Mouse (Mus musculus): ENCODE results near the gene Trpm3. TPM values are rescaled to one million over a fixed set of nuclear protein-coding genes. Genes with fewer than 3 reads are reported as not detected.

The Trpm3 gene
- polyA plus RNA-seq, 1 experiment from 2014 or later, result 1.8 TPM

GRCm38 (mm10) chr19:22473030-22473712 is 334.3 kb downstream of the Trpm3 start:
- H3K9ac ChIP-seq (ENCODE audit: low read depth, low read length), result no peak overlapping the region
- no peaks in the 10 kb centered on the region for H3K4me1 ChIP-seq (ENCODE audit: control insufficient read depth, insufficient read depth, low read length)
- no peak overlapping the region for H3K4me2 ChIP-seq
- H3K9me3 ChIP-seq (replicated peaks; ENCODE audit: control insufficient read depth, low read length), result no peaks in the 10 kb centered on the region
- no peaks in the 10 kb centered on the region for H3K27me3 ChIP-seq (ENCODE audit: control insufficient read depth, insufficient read depth, low read length)
- H3K36me3 ChIP-seq (ENCODE audit: control insufficient read depth, insufficient read depth, low read length), result no peaks in the 10 kb centered on the region
- H3K4me3 ChIP-seq (ENCODE audit: low read depth, low read length), result no peak overlapping the region
- H3K27ac ChIP-seq (ENCODE audit: low read depth, low read length), result no peak overlapping the region
- ATAC-seq (replicated peaks; ENCODE audit: insufficient number of reproducible peaks, low FRiP score, low TSS enrichment), result no peak
- 71% methylated on average over 4 of the region's 4 CpGs for WGBS (ENCODE audit: insufficient replicate concordance)

GRCm38 (mm10) chr19:22478295-22478989 is 339.6 kb downstream of the Trpm3 start:
- Histone ChIP-seq H3K27me3 (ENCODE audit: control insufficient read depth, insufficient read depth, low read length) (no peaks in the 10 kb centered on the region), H3K9me3 (replicated peaks; ENCODE audit: control insufficient read depth, low read length) (no peaks in the 10 kb centered on the region), H3K4me1 (ENCODE audit: control insufficient read depth, insufficient read depth, low read length) (no peaks in the 10 kb centered on the region), H3K9ac (ENCODE audit: low read depth, low read length) (no peak overlapping the region), H3K4me2 (no peak overlapping the region), H3K36me3 (ENCODE audit: control insufficient read depth, insufficient read depth, low read length) (no peaks in the 10 kb centered on the region), H3K27ac (ENCODE audit: low read depth, low read length) (no peak overlapping the region), H3K4me3 (ENCODE audit: low read depth, low read length) (no peak overlapping the region)
- no peak for ATAC-seq (replicated peaks; ENCODE audit: insufficient number of reproducible peaks, low FRiP score, low TSS enrichment)
- 79% methylated on average over 6 of the region's 6 CpGs for WGBS (ENCODE audit: insufficient replicate concordance)

- no peak for ATAC-seq (replicated peaks; ENCODE audit: insufficient number of reproducible peaks, low FRiP score, low TSS enrichment)
- 87% methylated on average over 6 of the region's 6 CpGs for WGBS (ENCODE audit: insufficient replicate concordance)
Measured at GRCm38 (mm10) chr19:22503469-22503868, 364.6 kb downstream of the Trpm3 start.

GRCm38 (mm10) chr19:22518508-22518907 is 379.7 kb downstream of the Trpm3 start:
- ATAC-seq (replicated peaks; ENCODE audit: insufficient number of reproducible peaks, low FRiP score, low TSS enrichment), result no peak
- no peaks in the 10 kb centered on the region for H3K4me1 ChIP-seq (ENCODE audit: control insufficient read depth, insufficient read depth, low read length)
- no peak overlapping the region for H3K4me3 ChIP-seq (ENCODE audit: low read depth, low read length)
- WGBS (ENCODE audit: insufficient replicate concordance), result 69% methylated on average over 6 of the region's 6 CpGs
- H3K4me2 ChIP-seq, result no peak overlapping the region
- no peaks in the 10 kb centered on the region for H3K36me3 ChIP-seq (ENCODE audit: control insufficient read depth, insufficient read depth, low read length)
- no peaks in the 10 kb centered on the region for H3K27me3 ChIP-seq (ENCODE audit: control insufficient read depth, insufficient read depth, low read length)
- no peak overlapping the region for H3K27ac ChIP-seq (ENCODE audit: low read depth, low read length)
- no peaks in the 10 kb centered on the region for H3K9me3 ChIP-seq (replicated peaks; ENCODE audit: control insufficient read depth, low read length)
- no peak overlapping the region for H3K9ac ChIP-seq (ENCODE audit: low read depth, low read length)

More at GRCm38 (mm10) chr19:22503469-22503868, 364.6 kb downstream of the Trpm3 start:
- Histone ChIP-seq H3K27me3 (ENCODE audit: control insufficient read depth, insufficient read depth, low read length) (no peaks in the 10 kb centered on the region), H3K4me1 (ENCODE audit: control insufficient read depth, insufficient read depth, low read length) (no peaks in the 10 kb centered on the region), H3K4me3 (ENCODE audit: low read depth, low read length) (no peak overlapping the region), H3K4me2 (no peak overlapping the region), H3K9me3 (replicated peaks; ENCODE audit: control insufficient read depth, low read length) (no peaks in the 10 kb centered on the region), H3K36me3 (ENCODE audit: control insufficient read depth, insufficient read depth, low read length) (no peaks in the 10 kb centered on the region), H3K9ac (ENCODE audit: low read depth, low read length) (no peak overlapping the region), H3K27ac (ENCODE audit: low read depth, low read length) (no peak overlapping the region)

GRCm38 (mm10) chr19:22527944-22528343 is 389.1 kb downstream of the Trpm3 start:
- Histone ChIP-seq H3K27me3 (ENCODE audit: control insufficient read depth, insufficient read depth, low read length) (no peaks in the 10 kb centered on the region), H3K4me1 (ENCODE audit: control insufficient read depth, insufficient read depth, low read length) (no peaks in the 10 kb centered on the region), H3K4me3 (ENCODE audit: low read depth, low read length) (no peak overlapping the region), H3K9ac (ENCODE audit: low read depth, low read length) (no peak overlapping the region), H3K27ac (ENCODE audit: low read depth, low read length) (no peak overlapping the region), H3K36me3 (ENCODE audit: control insufficient read depth, insufficient read depth, low read length) (no peaks in the 10 kb centered on the region), H3K4me2 (no peak overlapping the region), H3K9me3 (replicated peaks; ENCODE audit: control insufficient read depth, low read length) (no peaks in the 10 kb centered on the region)
- ATAC-seq (replicated peaks; ENCODE audit: insufficient number of reproducible peaks, low FRiP score, low TSS enrichment), result no peak

- Histone ChIP-seq H3K9me3 (replicated peaks; ENCODE audit: control insufficient read depth, low read length) (no peaks in the 10 kb centered on the region), H3K36me3 (ENCODE audit: control insufficient read depth, insufficient read depth, low read length) (no peaks in the 10 kb centered on the region), H3K4me3 (ENCODE audit: low read depth, low read length) (no peak overlapping the region), H3K4me2 (no peak overlapping the region), H3K27ac (ENCODE audit: low read depth, low read length) (no peak overlapping the region), H3K4me1 (ENCODE audit: control insufficient read depth, insufficient read depth, low read length) (no peaks in the 10 kb centered on the region), H3K9ac (ENCODE audit: low read depth, low read length) (no peak overlapping the region), H3K27me3 (ENCODE audit: control insufficient read depth, insufficient read depth, low read length) (no peaks in the 10 kb centered on the region)
- ATAC-seq (replicated peaks; ENCODE audit: insufficient number of reproducible peaks, low FRiP score, low TSS enrichment), result no peak
- 85% methylated on average over 6 of the region's 6 CpGs for whole genome bisulfite sequencing (ENCODE audit: insufficient replicate concordance)
Measured at GRCm38 (mm10) chr19:22542990-22543709, 404.3 kb downstream of the Trpm3 start.

- Histone ChIP-seq H3K4me2 (no peak overlapping the region), H3K27ac (ENCODE audit: low read depth, low read length) (no peak overlapping the region), H3K9me3 (replicated peaks; ENCODE audit: control insufficient read depth, low read length) (no peaks in the 10 kb centered on the region), H3K27me3 (ENCODE audit: control insufficient read depth, insufficient read depth, low read length) (no peaks in the 10 kb centered on the region), H3K4me3 (ENCODE audit: low read depth, low read length) (no peak overlapping the region), H3K36me3 (ENCODE audit: control insufficient read depth, insufficient read depth, low read length) (no peaks in the 10 kb centered on the region), H3K4me1 (ENCODE audit: control insufficient read depth, insufficient read depth, low read length) (no peaks in the 10 kb centered on the region; the same call in 1 of the 2 replicates), H3K9ac (ENCODE audit: low read depth, low read length) (no peak overlapping the region)
- 25% methylated on average over 5 of the region's 5 CpGs for WGBS (ENCODE audit: insufficient replicate concordance)
- no peak for ATAC-seq (replicated peaks; ENCODE audit: insufficient number of reproducible peaks, low FRiP score, low TSS enrichment)
Measured at GRCm38 (mm10) chr19:22552179-22552578, 413.3 kb downstream of the Trpm3 start.

GRCm38 (mm10) chr19:22554421-22554941 is 415.6 kb downstream of the Trpm3 start:
- Histone ChIP-seq H3K9me3 (replicated peaks; ENCODE audit: control insufficient read depth, low read length) (no peaks in the 10 kb centered on the region), H3K27me3 (ENCODE audit: control insufficient read depth, insufficient read depth, low read length) (no peaks in the 10 kb centered on the region), H3K9ac (ENCODE audit: low read depth, low read length) (no peak overlapping the region), H3K4me2 (peak overlapping the region; percentile 50), H3K4me3 (ENCODE audit: low read depth, low read length) (no peak overlapping the region), H3K4me1 (ENCODE audit: control insufficient read depth, insufficient read depth, low read length) (no peaks in the 10 kb centered on the region; the same call in 1 of the 2 replicates), H3K27ac (ENCODE audit: low read depth, low read length) (no peak overlapping the region), H3K36me3 (ENCODE audit: control insufficient read depth, insufficient read depth, low read length) (no peaks in the 10 kb centered on the region)
- ATAC-seq (replicated peaks; ENCODE audit: insufficient number of reproducible peaks, low FRiP score, low TSS enrichment), result no peak
- WGBS (ENCODE audit: insufficient replicate concordance), result 8% methylated on average over 7 of the region's 7 CpGs
